Mouse (Mus musculus): ENCODE measurements at regions not wholly inside any gene's neighbourhood (a gene's known extent, or its start where the extent isn't known, plus 50 kb on each side); places are given as distances from the start of the nearest gene placed in this dataset.
"Not testable (repeated sequence)": the region's sequence is repeated elsewhere in the genome, so short reads cannot be mapped to it uniquely, and the experiment has no call there.

DNA sequence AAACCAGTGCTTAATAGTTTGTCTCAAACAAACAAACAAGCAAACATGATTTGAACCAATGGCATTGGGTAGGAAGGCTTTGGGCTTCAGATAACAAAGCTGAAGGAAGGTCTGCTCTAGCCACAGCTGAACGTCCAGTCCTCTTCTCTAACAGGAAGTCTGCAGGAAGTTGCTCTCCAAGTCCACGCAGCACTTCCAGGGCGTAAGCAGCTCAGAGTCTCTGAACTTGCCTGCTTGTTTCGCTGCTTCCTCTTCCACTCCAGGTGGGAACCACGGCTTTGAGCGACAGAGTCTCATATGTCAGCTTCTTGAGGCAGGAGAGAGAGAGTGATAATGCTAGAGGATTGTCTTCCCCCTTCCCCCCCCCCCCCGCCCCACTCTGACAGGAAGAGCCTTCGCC is 123.6 kb downstream of the Tnfrsf21 start:
- no peak for DNase-seq (ENCODE audit: low spot score in 2 of 2)
- no peak for TF ChIP-seq CTCF (conservative IDR thresholded peaks at IDR 0.05)
- Histone ChIP-seq H3K4me3 (no peak overlapping the region), H3K27ac (no peak overlapping the region)

DNA sequence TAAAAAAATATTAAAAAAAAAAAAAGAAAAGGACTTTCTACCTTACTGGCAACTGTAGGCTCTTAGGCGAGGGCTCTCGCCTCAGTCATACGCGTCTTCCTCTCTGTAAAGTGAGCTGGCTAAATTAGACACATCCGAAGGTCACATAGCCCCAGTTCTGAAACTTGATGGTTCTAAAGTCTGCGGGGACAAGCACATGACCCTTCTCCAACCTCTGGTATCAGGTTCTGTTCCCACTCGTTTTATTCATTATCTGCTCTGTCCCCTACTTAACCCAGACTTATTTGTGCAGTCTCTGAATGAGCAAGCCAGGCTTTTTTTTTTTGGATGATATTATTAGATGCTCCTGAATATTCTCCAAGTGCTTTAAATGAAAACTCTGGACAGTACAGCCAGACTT is 125.4 kb downstream of the Tnfrsf21 start:
- no peak for TF ChIP-seq CTCF (conservative IDR thresholded peaks at IDR 0.05)
- Histone ChIP-seq H3K27ac (no peak overlapping the region), H3K4me3 (no peak overlapping the region)
- DNase-seq (ENCODE audit: low spot score in 2 of 2) = no peak

DNA sequence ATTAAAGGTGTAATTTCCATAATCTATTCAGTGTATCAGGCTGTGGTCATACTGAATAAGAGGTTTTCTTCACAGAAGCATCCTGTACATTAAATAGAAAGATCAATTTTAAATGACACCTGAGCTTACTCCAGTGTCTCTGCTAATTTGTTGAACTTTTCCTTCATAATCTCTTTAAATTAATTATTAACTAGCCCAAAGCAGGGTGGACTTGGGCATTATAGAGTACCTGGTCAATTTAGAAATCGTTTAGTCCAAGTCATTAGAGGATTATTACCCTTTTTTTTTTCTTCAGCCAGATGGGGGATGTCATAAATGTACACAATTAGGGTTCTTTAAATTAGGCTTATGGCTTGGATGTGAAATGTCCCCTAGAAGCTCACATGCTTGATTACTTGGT is 124.4 kb upstream of the Adgrf1 start:
- H3K27ac ChIP-seq = no peak overlapping the region
- no peak for DNase-seq (ENCODE audit: low spot score in 2 of 2)
- no peak overlapping the region for H3K4me3 ChIP-seq
- no peak for TF ChIP-seq CTCF (conservative IDR thresholded peaks at IDR 0.05)

DNA sequence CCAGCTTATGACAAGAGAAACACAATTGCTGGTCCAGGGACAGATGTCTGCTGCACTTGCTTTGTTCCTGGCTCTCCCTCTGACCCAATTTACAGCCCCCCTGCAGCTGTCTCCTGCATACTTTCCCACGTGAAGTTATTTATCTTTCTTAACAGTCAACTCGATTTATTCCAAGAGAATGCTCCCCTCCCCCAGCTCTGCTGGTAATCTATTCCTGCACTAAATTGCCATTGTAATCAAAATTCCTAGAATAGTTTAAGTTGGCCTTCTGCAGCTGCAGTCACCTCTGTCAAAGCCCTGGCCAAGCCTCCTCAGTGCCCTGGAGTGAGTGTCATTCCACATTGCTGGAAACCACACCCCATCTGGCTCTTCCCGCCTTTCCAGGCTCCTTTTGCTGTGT is 122.2 kb upstream of the Adgrf1 start:
- no peak overlapping the region for H3K27ac ChIP-seq
- no peak overlapping the region for H3K4me3 ChIP-seq
- TF ChIP-seq CTCF (conservative IDR thresholded peaks at IDR 0.05) = no peak
- no peak for DNase-seq (ENCODE audit: low spot score in 2 of 2)

DNA sequence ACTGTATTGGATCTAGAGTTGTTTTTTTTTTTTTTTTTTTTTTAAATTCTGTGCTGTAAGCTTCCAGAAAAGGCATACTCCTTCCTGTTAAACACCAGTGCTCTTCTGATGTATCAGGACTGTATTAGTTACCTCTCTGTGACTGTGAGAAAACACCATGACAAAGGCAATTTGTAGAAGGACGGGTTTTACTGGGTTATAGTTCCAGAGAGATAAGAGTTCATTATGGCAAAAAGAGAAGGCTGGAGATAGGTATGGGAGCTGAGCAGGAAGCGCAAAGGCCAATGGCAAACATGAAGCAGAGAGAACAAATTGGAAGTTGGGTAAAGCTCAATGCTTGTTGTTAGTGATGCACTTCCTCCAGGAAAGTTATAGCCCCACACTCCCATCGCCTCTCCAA is 117.5 kb upstream of the Adgrf1 start:
- H3K27ac ChIP-seq = no peak overlapping the region
- DNase-seq (ENCODE audit: low spot score in 2 of 2) = no peak
- no peak for TF ChIP-seq CTCF (conservative IDR thresholded peaks at IDR 0.05)
- H3K4me3 ChIP-seq = no peak overlapping the region

DNA sequence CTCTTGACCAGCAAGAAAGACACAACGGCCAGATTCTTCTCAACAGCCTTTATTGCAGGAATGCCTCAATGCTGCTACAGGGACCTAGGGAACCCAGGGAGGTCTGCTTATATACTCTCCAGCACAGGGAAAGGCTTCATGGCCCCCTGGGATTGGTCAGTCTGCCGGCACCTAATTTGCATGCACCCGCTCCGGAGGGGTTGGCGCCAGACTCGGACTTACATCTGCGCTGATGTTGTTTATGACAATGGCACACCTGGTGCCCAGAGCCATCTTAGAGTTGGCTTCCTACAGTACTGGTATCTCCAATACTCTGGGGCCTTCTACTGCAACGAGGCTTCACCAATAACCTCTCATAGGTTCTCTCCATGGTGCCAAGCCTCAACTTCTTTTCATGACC is 114.9 kb upstream of the Adgrf1 start:
- not testable (repeated sequence) for DNase-seq (ENCODE audit: low spot score in 2 of 2); H3K27ac ChIP-seq; H3K4me3 ChIP-seq

DNA sequence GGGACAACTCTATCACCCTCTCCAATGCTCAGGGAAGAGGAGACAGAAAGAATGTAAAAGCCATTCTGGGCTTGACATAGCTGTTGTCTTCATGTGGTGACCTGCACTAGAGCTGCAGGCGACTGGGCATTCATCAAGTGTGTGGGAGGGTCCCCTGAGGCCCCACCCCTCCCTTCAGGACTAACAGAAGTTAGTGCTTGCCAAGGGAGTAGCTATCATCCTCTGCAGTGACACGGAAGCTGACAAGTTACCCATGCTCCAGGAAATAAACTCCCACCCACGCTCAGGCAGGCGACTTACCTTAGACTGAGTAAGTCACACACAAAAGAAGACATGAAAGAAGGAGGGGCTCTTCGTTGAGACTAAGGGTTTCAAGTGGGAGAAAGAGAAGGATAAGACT is 114.0 kb upstream of the Adgrf1 start:
- TF ChIP-seq CTCF (conservative IDR thresholded peaks at IDR 0.05) = no peak
- Histone ChIP-seq H3K4me3 (no peak overlapping the region), H3K27ac (no peak overlapping the region)
- no peak for DNase-seq (ENCODE audit: low spot score in 2 of 2)

DNA sequence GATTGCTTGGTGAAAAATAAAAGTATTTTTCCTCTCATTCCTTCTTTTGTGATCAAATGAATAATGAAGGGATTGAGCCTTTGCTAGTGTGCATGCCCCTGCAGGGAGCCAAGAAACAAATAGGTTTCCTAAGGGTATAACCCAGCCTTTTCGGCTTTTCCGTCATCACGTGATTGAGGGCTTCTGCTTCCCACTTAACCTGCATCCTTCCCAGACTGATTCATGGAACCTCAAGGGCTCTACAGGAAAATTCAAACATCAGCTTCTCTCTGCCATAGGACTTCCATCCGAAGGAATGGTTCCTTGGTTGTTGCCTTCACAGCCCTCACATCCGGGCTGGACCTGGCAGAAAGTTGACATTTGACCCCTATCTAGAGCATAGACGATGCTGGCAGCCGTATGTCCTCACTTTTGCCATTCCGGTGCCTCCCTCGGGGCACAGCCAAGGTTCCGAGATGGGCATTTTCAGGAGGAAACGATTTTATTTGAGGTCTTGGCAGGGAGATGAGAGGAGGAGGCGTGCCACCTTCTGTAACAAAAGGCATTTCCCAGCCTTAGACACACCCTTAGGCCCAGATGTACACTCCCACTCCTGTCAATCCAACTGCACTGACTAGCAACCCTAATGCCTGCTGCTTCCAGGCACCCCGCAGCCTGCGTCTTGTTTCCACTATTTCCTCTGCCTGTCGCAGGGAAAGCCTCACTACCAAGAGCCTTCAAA is 112.2 kb upstream of the Adgrf1 start:
- Histone ChIP-seq H3K4me3 (peak overlapping the region; percentile 36), H3K27ac (peak overlapping the region; percentile 66; the same call in 1 of the 2 replicates)
- TF ChIP-seq CTCF (conservative IDR thresholded peaks at IDR 0.05) = no peak
- DNase-seq (ENCODE audit: low spot score in 2 of 2) = peak; percentile 68 to 75

DNA sequence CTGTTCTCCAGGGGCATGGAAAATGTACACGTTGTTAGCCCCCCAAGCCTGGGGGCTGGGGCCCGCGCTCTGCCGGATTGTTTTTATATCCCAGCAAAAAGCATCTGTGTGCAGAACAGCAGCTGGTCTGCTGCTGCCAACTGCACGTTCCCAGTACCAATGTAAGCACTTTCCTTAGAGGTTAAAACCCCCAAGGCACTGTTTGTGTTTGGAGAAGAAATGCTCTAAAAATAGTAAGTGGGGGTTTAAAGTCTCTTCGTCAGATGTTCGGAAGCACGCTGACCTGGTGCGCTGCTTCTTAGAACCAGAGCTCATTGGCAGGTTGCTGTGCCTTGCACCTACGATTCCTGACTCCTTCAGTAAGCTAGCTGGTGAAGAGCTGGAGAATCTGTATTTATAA is 111.4 kb upstream of the Adgrf1 start:
- peak overlapping the region; percentile 66; the same call in 1 of the 2 replicates for H3K27ac ChIP-seq
- no peak for TF ChIP-seq CTCF (conservative IDR thresholded peaks at IDR 0.05)
- H3K4me3 ChIP-seq = no peak overlapping the region; the same call in 1 of the 2 replicates
- DNase-seq (ENCODE audit: low spot score in 2 of 2) = no peak

DNA sequence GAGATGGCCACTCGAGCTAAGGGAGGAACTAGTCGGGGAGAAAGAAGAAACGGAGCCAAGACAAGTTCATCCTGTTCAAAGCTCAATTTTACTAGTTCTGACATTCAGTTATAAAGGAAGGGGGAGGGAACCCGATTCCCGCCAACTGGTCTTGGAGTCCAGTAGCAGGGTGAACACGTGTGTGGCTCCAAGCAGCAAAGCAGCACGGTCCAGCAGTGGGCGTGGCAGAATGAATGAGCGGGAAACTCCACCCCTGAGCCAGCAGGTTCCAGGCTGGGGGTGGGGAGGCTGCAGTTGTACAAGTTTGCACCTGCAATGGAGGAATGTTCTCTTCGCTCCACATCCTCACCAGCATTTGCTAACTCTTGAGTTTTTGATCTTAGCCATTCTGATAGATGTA is 108.8 kb upstream of the Adgrf1 start:
- not testable (repeated sequence) for H3K27ac ChIP-seq; H3K4me3 ChIP-seq; DNase-seq (ENCODE audit: low spot score in 2 of 2)

DNA sequence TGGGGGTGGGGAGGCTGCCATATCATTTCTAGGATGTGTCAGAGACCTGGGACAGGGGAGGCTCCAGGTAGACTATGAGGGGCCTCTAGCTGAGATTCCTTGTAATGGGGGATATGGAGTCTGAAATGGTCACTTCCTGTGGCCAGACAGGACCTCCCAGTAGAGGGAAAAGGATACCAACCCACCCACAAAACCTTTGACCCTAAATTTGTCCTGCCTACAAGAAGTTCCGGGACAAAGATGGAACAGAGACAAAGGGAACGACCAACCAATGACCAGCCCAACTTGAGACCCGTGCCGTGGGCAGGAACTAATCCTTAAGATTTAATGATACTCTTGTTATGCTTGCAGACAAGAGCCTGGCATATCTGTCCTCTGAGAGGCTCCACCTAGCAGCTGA is 107.0 kb upstream of the Adgrf1 start:
- H3K4me3 ChIP-seq = no peak overlapping the region
- DNase-seq (ENCODE audit: low spot score in 2 of 2) = no peak
- no peak for TF ChIP-seq CTCF (conservative IDR thresholded peaks at IDR 0.05)
- no peak overlapping the region for H3K27ac ChIP-seq

DNA sequence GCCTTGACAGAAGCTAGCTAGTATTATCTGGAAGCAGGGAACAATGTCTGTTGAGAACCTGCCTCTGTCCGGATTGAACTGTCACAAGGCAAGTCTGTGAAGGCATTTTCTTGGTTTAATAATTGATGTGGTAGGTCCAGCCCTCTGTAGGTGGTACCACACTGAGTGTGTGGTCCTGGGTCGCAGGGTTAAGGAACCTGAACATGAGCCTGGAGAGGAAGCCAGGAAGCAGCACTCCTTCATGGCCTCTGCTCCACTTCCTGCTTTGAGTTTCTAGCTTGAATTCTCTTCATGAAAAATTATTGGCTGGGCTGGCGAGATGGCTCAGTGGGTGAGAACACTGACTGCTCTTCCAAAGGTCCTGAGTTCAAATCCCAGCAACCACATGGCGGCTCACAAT is 104.0 kb upstream of the Adgrf1 start:
- Histone ChIP-seq H3K27ac (no peak overlapping the region), H3K4me3 (no peak overlapping the region)
- no peak for DNase-seq (ENCODE audit: low spot score in 2 of 2)
- no peak for TF ChIP-seq CTCF (conservative IDR thresholded peaks at IDR 0.05)

DNA sequence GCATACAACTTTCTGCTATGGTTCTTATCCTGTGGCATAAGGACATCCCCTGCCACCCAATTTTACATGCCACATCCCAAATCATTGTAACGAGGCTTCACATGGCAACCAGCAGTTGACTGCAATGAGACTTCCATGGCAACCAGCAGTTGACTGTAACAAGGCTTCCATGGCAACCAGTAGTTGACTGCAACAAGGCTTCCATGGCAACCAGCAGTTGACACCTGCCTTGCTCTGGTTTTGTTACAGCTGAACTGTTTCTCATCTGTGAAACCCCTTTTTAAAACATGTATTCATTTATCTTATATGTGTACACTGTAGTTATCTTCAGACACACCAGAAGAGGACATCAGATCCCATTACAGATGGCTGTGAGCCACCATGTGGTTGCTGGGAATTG is 100.7 kb upstream of the Adgrf1 start:
- Histone ChIP-seq H3K27ac (no peak overlapping the region), H3K4me3 (no peak overlapping the region)
- DNase-seq (ENCODE audit: low spot score in 2 of 2) = no peak
- TF ChIP-seq CTCF (conservative IDR thresholded peaks at IDR 0.05) = no peak

DNA sequence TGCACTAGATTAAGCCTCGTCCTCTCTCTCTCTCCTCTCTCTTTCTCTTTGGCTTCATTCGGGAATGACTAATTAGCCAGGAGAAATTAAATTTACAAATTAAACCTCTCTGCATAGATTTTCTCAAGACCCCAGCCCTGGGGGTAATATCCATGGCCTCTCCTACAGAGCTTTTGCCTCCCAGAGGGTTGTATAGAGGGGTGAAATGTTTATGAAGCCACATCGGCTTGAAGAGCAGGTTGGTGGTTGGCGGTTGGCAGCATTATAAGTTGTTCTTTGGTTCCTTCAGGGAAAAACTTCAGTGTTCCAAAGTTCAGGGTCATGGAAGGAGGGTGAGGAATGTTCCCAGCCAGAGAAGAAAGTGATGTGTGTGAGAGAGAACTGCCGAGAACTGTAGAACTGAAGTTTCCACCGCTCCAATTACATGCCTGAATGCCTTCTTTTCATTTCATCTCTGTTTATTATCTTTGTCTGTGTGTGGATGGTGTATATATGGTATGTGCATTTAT is 97.4 kb upstream of the Adgrf1 start:
- no peak for TF ChIP-seq CTCF (conservative IDR thresholded peaks at IDR 0.05)
- Histone ChIP-seq H3K27ac (no peak overlapping the region), H3K4me3 (no peak overlapping the region)
- no peak for DNase-seq (ENCODE audit: low spot score in 2 of 2)

Data from layer of hippocampus, adult 2 months (tissue).